In genomic region chr12:3843371-3843861, GRCm38 (mm10) we compare ENCODE assay signal across 9 mouse cellular contexts. TPM values are rescaled to one million over a fixed set of nuclear protein-coding genes. Genes with fewer than 3 reads are reported as not detected.
A peak's percentile ranks its signal among the peaks of the same experiment; 100 is the strongest.
DNase-seq lines count a peak whose midpoint lies in the region; ATAC-seq and TF ChIP-seq lines count a peak whose summit lies in the region.
"Had no signal": no experiment of that assay in that cellular context is flagged by ENCODE, and none has a peak within 500 bp of the region (broad histone marks: within the 10 kb centered on the region; RNA-seq: fewer than 3 reads in every experiment).

No protein-coding gene starts in this region.

- peaks cover 9% of the 10 kb centered on the region; the same call in 1 of the 2 replicates for H3K4me1 ChIP-seq in kidney, postnatal 0 days (replicated peaks; ENCODE audit: insufficient read depth, low read length)
- H3K4me1 ChIP-seq in forebrain, embryonic 13.5 days, result peaks cover 22% of the 10 kb centered on the region
- H3K4me1 ChIP-seq in hindbrain, postnatal 0 days (ENCODE audit: insufficient read depth, low read length), result peaks cover 13% of the 10 kb centered on the region
- H3K4me1 ChIP-seq in neural tube, embryonic 12.5 days, result peaks cover 14% of the 10 kb centered on the region

- H3K4me3 ChIP-seq in kidney, postnatal 0 days (replicated peaks; ENCODE audit: low read depth, low read length), result no peak overlapping the region
- H3K4me3 ChIP-seq in forebrain, embryonic 13.5 days, result no peak overlapping the region
- H3K4me3 ChIP-seq in hindbrain, postnatal 0 days (ENCODE audit: low read length), result no peak overlapping the region
- H3K4me3 ChIP-seq in neural tube, embryonic 12.5 days, result no peak overlapping the region
- H3K4me3 ChIP-seq: megakaryocyte, embryonic 14.5 days had no signal

- DNase-seq in kidney, postnatal 0 days (ENCODE audit: low spot score), result peak; percentile 82
- no peak for DNase-seq in kidney, postnatal 25 days
- peak; percentile 32 for DNase-seq in hindbrain, postnatal 0 days (ENCODE audit: low spot score)
- no peak for DNase-seq in left cerebral cortex, adult 9 months (ENCODE audit: low spot score in 2 of 2)
- DNase-seq in layer of hippocampus, adult 18-20 months (ENCODE audit: low spot score in 2 of 2), result no peak
- DNase-seq in urinary bladder, postnatal 14 days (ENCODE audit: low spot score), result no peak

- H3K4me2 ChIP-seq in kidney, postnatal 0 days (ENCODE audit: low read length), result no peak overlapping the region
- no peak overlapping the region for H3K4me2 ChIP-seq in forebrain, embryonic 13.5 days
- H3K4me2 ChIP-seq in hindbrain, postnatal 0 days (ENCODE audit: low read depth, low read length), result no peak overlapping the region
- no peak overlapping the region; the same call in 1 of the 2 replicates for H3K4me2 ChIP-seq in neural tube, embryonic 12.5 days (replicated peaks)

- H3K27me3 ChIP-seq in kidney, postnatal 0 days (ENCODE audit: insufficient read depth, low read length), result no peaks in the 10 kb centered on the region
- H3K27me3 ChIP-seq in forebrain, embryonic 13.5 days, result no peaks in the 10 kb centered on the region
- no peaks in the 10 kb centered on the region for H3K27me3 ChIP-seq in hindbrain, postnatal 0 days (ENCODE audit: insufficient read depth, low read length)
- H3K27me3 ChIP-seq in neural tube, embryonic 12.5 days (replicated peaks), result no peaks in the 10 kb centered on the region
- H3K27me3 ChIP-seq: megakaryocyte, embryonic 14.5 days had no signal

- 16% methylated on average over 7 of the region's 7 CpGs for WGBS in kidney, postnatal 0 days
- 21% methylated on average over 7 of the region's 7 CpGs for WGBS in forebrain, embryonic 13.5 days
- 8% methylated on average over 7 of the region's 7 CpGs for WGBS in hindbrain, postnatal 0 days
- WGBS in neural tube, embryonic 12.5 days, result 21% methylated on average over 7 of the region's 7 CpGs

- TF ChIP-seq CTCF in kidney, postnatal 0 days (IDR thresholded peaks at IDR 0.05; ENCODE audit: low read depth), result peak; percentile 36; the same call in 1 of the 2 replicates
- no peak for TF ChIP-seq CTCF in hindbrain, postnatal 0 days (IDR thresholded peaks at IDR 0.05; ENCODE audit: low read depth)

- peaks cover 44% of the 10 kb centered on the region for H3K36me3 ChIP-seq in kidney, postnatal 0 days (ENCODE audit: insufficient read depth, low read length)
- H3K36me3 ChIP-seq in forebrain, embryonic 13.5 days (ENCODE audit: poor library complexity, severe bottlenecking), result peaks cover 35% of the 10 kb centered on the region
- peaks cover 17% of the 10 kb centered on the region; the same call in 1 of the 2 replicates for H3K36me3 ChIP-seq in hindbrain, postnatal 0 days (ENCODE audit: insufficient read depth, low read length)
- H3K36me3 ChIP-seq in neural tube, embryonic 12.5 days, result peaks cover 28% of the 10 kb centered on the region

- peak overlapping the region; percentile 62 for H3K27ac ChIP-seq in kidney, postnatal 0 days
- H3K27ac ChIP-seq in forebrain, embryonic 13.5 days, result peak overlapping the region; percentile 15; the same call in 1 of the 2 replicates
- H3K27ac ChIP-seq in hindbrain, postnatal 0 days, result peak overlapping the region; percentile 41; the same call in 1 of the 2 replicates
- H3K27ac ChIP-seq in neural tube, embryonic 12.5 days, result no peak overlapping the region

- ATAC-seq in kidney, postnatal 0 days (replicated peaks; ENCODE audit: low FRiP score, low read depth), result peak; percentile 44
- ATAC-seq in forebrain, embryonic 13.5 days, result peak; percentile 42; the same call in 1 of the 2 replicates
- ATAC-seq in hindbrain, postnatal 0 days, result peak; percentile 44; the same call in 1 of the 2 replicates
- peak; percentile 80 for ATAC-seq in neural tube, embryonic 12.5 days (ENCODE audit: low FRiP score, low read depth)

- H3K9ac ChIP-seq in kidney, postnatal 0 days (ENCODE audit: low read depth, low read length), result no peak overlapping the region
- no peak overlapping the region for H3K9ac ChIP-seq in forebrain, embryonic 13.5 days
- H3K9ac ChIP-seq in hindbrain, postnatal 0 days (replicated peaks; ENCODE audit: low read length), result no peak overlapping the region
- no peak overlapping the region for H3K9ac ChIP-seq in neural tube, embryonic 12.5 days

- H3K9me3 ChIP-seq in kidney, postnatal 0 days (replicated peaks; ENCODE audit: low read length), result no peaks in the 10 kb centered on the region
- H3K9me3 ChIP-seq in forebrain, embryonic 13.5 days (replicated peaks), result no peaks in the 10 kb centered on the region
- no peaks in the 10 kb centered on the region for H3K9me3 ChIP-seq in hindbrain, postnatal 0 days (ENCODE audit: low read length)
- no peaks in the 10 kb centered on the region for H3K9me3 ChIP-seq in neural tube, embryonic 12.5 days

RNA-seq across cellular contexts. Expression of gene Dnmt3a, which starts 37.6 kb away (rescaled TPM):
- 96.5 and 112 TPM in 2 replicates for polyA plus RNA-seq in kidney, postnatal 0 days (2015; fragmentation: Nextera tagmentation; extraction: Ambion mirVana)
- 98.5 and 110 TPM in 2 replicates for polyA plus RNA-seq in forebrain, embryonic 13.5 days (2015; fragmentation: Nextera tagmentation; extraction: Ambion mirVana)
- total RNA-seq in hindbrain, postnatal 0 days (2014; rRNA removed), result 81.8 and 90.3 TPM in 2 replicates
- 133 and 134 TPM in 2 replicates for polyA plus RNA-seq in hindbrain, postnatal 0 days (2015; fragmentation: Nextera tagmentation; extraction: Ambion mirVana)
- polyA plus RNA-seq in neural tube, embryonic 12.5 days (2016; fragmentation: Nextera tagmentation; extraction: Ambion mirVana), result 146 and 175 TPM in 2 replicates
- 10 to 100 TPM; 65.3 to 69.4 TPM for total RNA-seq in layer of hippocampus, adult 18-20 months (2021)

Comparison
In these comparisons a context has a peak if more than half of its experiments do, and no peak if none do; other contexts are left out.
1. DNase-seq: peak in kidney, postnatal 0 days (single experiment) and hindbrain, postnatal 0 days (single experiment); none in kidney, postnatal 25 days (0 of 2), left cerebral cortex, adult 9 months (0 of 2), layer of hippocampus, adult 18-20 months (0 of 2) and urinary bladder, postnatal 14 days (single experiment).
2. Peak in every context shown above with its lines, with median percentiles within 50 percentile points of each other: ATAC-seq.